ENCODE assay signal across 28 mouse cellular contexts in the genomic region with DNA sequence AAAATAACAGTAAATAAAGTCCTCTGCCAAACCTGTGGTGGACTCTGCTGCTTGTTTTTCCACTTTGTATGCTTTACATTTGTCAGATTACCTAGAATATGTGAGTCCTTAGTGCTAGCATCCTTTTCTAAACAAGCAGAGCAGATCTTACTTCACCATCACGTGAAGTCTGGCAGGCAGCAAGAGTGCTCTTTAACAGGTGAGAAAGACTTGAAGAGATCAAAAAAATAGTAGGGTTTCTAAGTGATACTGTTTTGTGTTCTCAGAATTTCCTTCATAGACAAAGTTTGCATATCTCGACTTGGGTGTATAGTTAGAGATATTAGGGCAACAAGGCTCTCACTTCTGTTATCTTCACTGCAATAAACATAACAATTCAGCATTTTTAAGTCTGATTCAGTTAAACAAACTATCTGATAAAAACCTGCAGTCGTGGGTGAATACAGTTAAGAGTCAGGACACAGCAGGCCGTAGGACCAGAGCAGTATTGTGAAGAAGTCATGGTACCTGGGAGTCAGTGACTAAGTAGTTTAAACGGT. TPM values are rescaled to one million over a fixed set of nuclear protein-coding genes. Genes with fewer than 3 reads are reported as not detected.
A peak's percentile ranks its signal among the peaks of the same experiment; 100 is the strongest.
DNase-seq lines count a peak whose midpoint lies in the region; ATAC-seq and TF ChIP-seq lines count a peak whose summit lies in the region.
"Had no signal": no experiment of that assay in that cellular context is flagged by ENCODE, and none has a peak within 500 bp of the region (broad histone marks: within the 10 kb centered on the region; RNA-seq: fewer than 3 reads in every experiment).

No protein-coding gene starts in this region.

- peaks cover 6% of the 10 kb centered on the region; the same call in 1 of the 2 replicates for H3K36me3 ChIP-seq in liver, embryonic 11.5 days (ENCODE audit: control insufficient read depth, insufficient read depth, low read length)
- H3K36me3 ChIP-seq in MEL (ENCODE audit: control insufficient read depth in 1 of 2, insufficient read depth in 2 of 2, low read length in 2 of 2), result peaks cover 16 to 70% of the 10 kb centered on the region in 2 experiments
- H3K36me3 ChIP-seq in liver, embryonic 13.5 days, result peaks cover 38% of the 10 kb centered on the region
- peaks cover 27% of the 10 kb centered on the region for H3K36me3 ChIP-seq in liver, postnatal 0 days (replicated peaks; ENCODE audit: insufficient read depth, low read length)

- ATAC-seq in liver, embryonic 11.5 days (replicated peaks; ENCODE audit: low FRiP score), result 0 out of 2 replicates have a peak, but pooled peaks have one; percentile 10
- peak; percentile 17; the same call in 1 of the 2 replicates for ATAC-seq in liver, embryonic 13.5 days (ENCODE audit: low read depth)
- ATAC-seq in liver, postnatal 0 days, result no peak
- ATAC-seq: activated CD4-positive, CD25-positive, alpha-beta regulatory T cell, adult 4 months; forebrain, embryonic 14.5 days; intestine, postnatal 0 days had no signal

- H3K4me3 ChIP-seq in liver, embryonic 11.5 days (ENCODE audit: low read depth, low read length), result 0 out of 2 replicates have a peak overlapping the region, but pooled peaks have one; percentile 12
- peak overlapping the region; percentile 14 to 65; a peak in 3 of 4 replicates for H3K4me3 ChIP-seq in MEL (ENCODE audit: control insufficient read depth in 1 of 2, insufficient read depth in 1 of 2, low read depth in 2 of 2, low read length in 2 of 2)
- H3K4me3 ChIP-seq in liver, embryonic 13.5 days (replicated peaks), result peak overlapping the region; percentile 32
- peak overlapping the region; percentile 100; the same call in 1 of the 2 replicates for H3K4me3 ChIP-seq in liver, postnatal 0 days (ENCODE audit: low read depth, low read length)
- H3K4me3 ChIP-seq: embryonic facial prominence, embryonic 13.5 days; forebrain, embryonic 10.5 days; gastrocnemius, adult 2 months; heart, adult 2 months; heart, embryonic 15.5 days; hindbrain, embryonic 15.5 days had no signal

- no peak for DNase-seq in liver, embryonic 11.5 days (ENCODE audit: low spot score)
- DNase-seq in liver, result no peak
- DNase-seq in MEL (ENCODE audit: low read depth, low spot score), result peak; percentile 69
- DNase-seq in liver, embryonic 13.5 days, result no peak
- no peak for DNase-seq in liver, postnatal 0 days
- no peak for DNase-seq in kidney, adult 9 months
- DNase-seq in T-cell, adult 2 months (ENCODE audit: low spot score), result no peak
- no peak for DNase-seq in kidney, postnatal 25 days
- DNase-seq: adrenal gland, postnatal 25 days; cerebellum, adult 11 months; cerebellum, adult 8-10 months; cerebellum, postnatal 25 days; gastrocnemius, adult 2 months; gastrocnemius, postnatal 36 days; heart, adult 2 months; heart, postnatal 14 days had no signal

- TF ChIP-seq POLR2A in MEL (IDR thresholded peaks at IDR 0.05; ENCODE audit: control insufficient read depth in 1 of 2, insufficient read depth in 1 of 2, low read depth in 1 of 2, low read length in 2 of 2, poor library complexity in 1 of 2), result no peak

- no peak overlapping the region; the same call in 1 of the 2 replicates for H3K9ac ChIP-seq in liver, embryonic 11.5 days (ENCODE audit: low read depth, low read length)
- H3K9ac ChIP-seq in MEL (ENCODE audit: control insufficient read depth, low read depth, low read length, poor library complexity, severe bottlenecking), result peak overlapping the region; percentile 99
- peak overlapping the region; percentile 52 for H3K9ac ChIP-seq in liver, embryonic 13.5 days
- no peak overlapping the region for H3K9ac ChIP-seq in liver, postnatal 0 days (replicated peaks)
- H3K9ac ChIP-seq: embryonic facial prominence, embryonic 13.5 days; heart, embryonic 15.5 days; hindbrain, embryonic 15.5 days had no signal

- WGBS in liver, embryonic 11.5 days, result 61% methylated on average over 5 of the region's 5 CpGs
- 28% methylated on average over 5 of the region's 5 CpGs for WGBS in liver, embryonic 13.5 days (ENCODE audit: insufficient replicate concordance)
- WGBS in liver, postnatal 0 days (ENCODE audit: insufficient replicate concordance), result 57% methylated on average over 5 of the region's 5 CpGs

- peak; percentile 83 to 94 for TF ChIP-seq EP300 in MEL (IDR thresholded peaks at IDR 0.05; ENCODE audit: low read depth in 1 of 2, low read length in 2 of 2)
- no peak for TF ChIP-seq EP300 in liver, postnatal 0 days (IDR thresholded peaks at IDR 0.05; ENCODE audit: low read depth)

- TF ChIP-seq CTCF in MEL (IDR thresholded peaks at IDR 0.05 in 2 of 3, conservative IDR thresholded peaks at IDR 0.05 in 1 of 3; ENCODE audit: control insufficient read depth in 1 of 3, insufficient read depth in 1 of 3, low read depth in 2 of 3, low read length in 3 of 3, poor library complexity in 1 of 3, severe bottlenecking in 1 of 3), result no peak
- no peak for TF ChIP-seq CTCF in liver, postnatal 0 days (IDR thresholded peaks at IDR 0.05; ENCODE audit: low read depth)

- H3K27me3 ChIP-seq in liver, embryonic 11.5 days (replicated peaks; ENCODE audit: control insufficient read depth, insufficient read depth, low read length), result no peaks in the 10 kb centered on the region
- H3K27me3 ChIP-seq in MEL (ENCODE audit: control insufficient read depth in 1 of 2, insufficient read depth in 2 of 2, low read length in 2 of 2), result no peaks in the 10 kb centered on the region
- no peaks in the 10 kb centered on the region for H3K27me3 ChIP-seq in liver, embryonic 13.5 days
- H3K27me3 ChIP-seq in liver, postnatal 0 days (ENCODE audit: insufficient read depth, low read length), result no peaks in the 10 kb centered on the region
- H3K27me3 ChIP-seq: embryonic facial prominence, embryonic 13.5 days; heart, embryonic 15.5 days; hindbrain, embryonic 15.5 days had no signal

- no peaks in the 10 kb centered on the region for H3K9me3 ChIP-seq in liver, embryonic 11.5 days (ENCODE audit: control insufficient read depth, low read length)
- no peaks in the 10 kb centered on the region for H3K9me3 ChIP-seq in MEL (replicated peaks; ENCODE audit: insufficient read depth, low read length)
- H3K9me3 ChIP-seq in liver, embryonic 13.5 days (replicated peaks), result no peaks in the 10 kb centered on the region
- no peaks in the 10 kb centered on the region for H3K9me3 ChIP-seq in liver, postnatal 0 days (ENCODE audit: low read length)
- H3K9me3 ChIP-seq: embryonic facial prominence, embryonic 13.5 days; forebrain, embryonic 10.5 days; heart, embryonic 15.5 days; hindbrain, embryonic 15.5 days had no signal

- H3K27ac ChIP-seq in liver, embryonic 11.5 days (ENCODE audit: low read depth, low read length), result peak overlapping the region; percentile 57; the same call in 1 of the 2 replicates
- H3K27ac ChIP-seq in MEL (ENCODE audit: control insufficient read depth, low read depth, low read length), result peak overlapping the region; percentile 88
- peak overlapping the region; percentile 74 for H3K27ac ChIP-seq in liver, embryonic 13.5 days
- no peak overlapping the region for H3K27ac ChIP-seq in liver, postnatal 0 days (ENCODE audit: low read depth)
- H3K27ac ChIP-seq: embryonic facial prominence, embryonic 13.5 days; forebrain, embryonic 10.5 days; gastrocnemius, adult 2 months; heart, adult 2 months; heart, embryonic 15.5 days; hindbrain, embryonic 15.5 days had no signal

- H3K4me2 ChIP-seq in liver, embryonic 11.5 days, result peak overlapping the region; percentile 86
- peak overlapping the region; percentile 74 for H3K4me2 ChIP-seq in liver, embryonic 13.5 days
- peak overlapping the region; percentile 42 for H3K4me2 ChIP-seq in liver, postnatal 0 days (ENCODE audit: low read depth, low read length)
- H3K4me2 ChIP-seq: embryonic facial prominence, embryonic 13.5 days; heart, embryonic 11.5 days; heart, embryonic 15.5 days; hindbrain, embryonic 15.5 days had no signal

- H3K4me1 ChIP-seq in liver, embryonic 11.5 days (replicated peaks; ENCODE audit: control insufficient read depth, insufficient read depth, low read length), result peaks cover 15% of the 10 kb centered on the region
- H3K4me1 ChIP-seq in MEL (ENCODE audit: control insufficient read depth in 1 of 2, insufficient read depth in 2 of 2, low read length in 2 of 2), result peaks cover 45 to 60% of the 10 kb centered on the region in 2 experiments
- H3K4me1 ChIP-seq in liver, embryonic 13.5 days (replicated peaks), result peaks cover 79% of the 10 kb centered on the region
- peaks cover 9% of the 10 kb centered on the region for H3K4me1 ChIP-seq in liver, postnatal 0 days (ENCODE audit: insufficient read depth)

- no peak for TF ChIP-seq RAD21 in MEL (IDR thresholded peaks at IDR 0.05; ENCODE audit: low read depth, low read length)

- H3K79me2 ChIP-seq in MEL (ENCODE audit: control insufficient read depth, insufficient read depth, low read length, poor library complexity), result peaks cover 35% of the 10 kb centered on the region

RNA-seq across cellular contexts. Expression of gene Med7, which starts 2.3 kb away (rescaled TPM):
- 89.0 and 94.6 TPM in 2 replicates for polyA plus RNA-seq in liver, embryonic 11.5 days (2014; fragmentation: Nextera tagmentation; extraction: Ambion mirVana)
- 50.6 and 57.8 TPM in 2 replicates for total RNA-seq in MEL (2012; rRNA removed)
- polyA plus RNA-seq in MEL (2012; ENCODE audit: insufficient read depth in 1 of 2, insufficient read length in 2 of 2, low read depth in 1 of 2, low replicate concordance in 2 of 2, missing spikeins in 1 of 2), result 10 to 100 TPM in 1 of 2 experiments, not detected in 1; 56.5 TPM
- 62.4 and 67.7 TPM in 2 replicates for polyA plus RNA-seq in liver, embryonic 13.5 days (2015; fragmentation: Nextera tagmentation; extraction: Ambion mirVana)
- polyA plus RNA-seq in liver, postnatal 0 days (2015; fragmentation: Nextera tagmentation; extraction: Ambion mirVana), result 39.4 and 41.4 TPM in 2 replicates

RNA-seq across cellular contexts. Expression of gene Havcr2, which starts 15.7 kb away (rescaled TPM):
- 0.15 TPM in 1 of 2 replicates, not detected in the other for polyA plus RNA-seq in liver, embryonic 11.5 days (2014; fragmentation: Nextera tagmentation; extraction: Ambion mirVana)
- total RNA-seq in MEL (2012; rRNA removed), result 1.7 and 2.1 TPM in 2 replicates
- polyA plus RNA-seq in MEL (2012; ENCODE audit: insufficient read depth in 1 of 2, insufficient read length in 2 of 2, low read depth in 1 of 2, low replicate concordance in 2 of 2, missing spikeins in 1 of 2), result 1 to 10 TPM in 1 of 2 experiments, not detected in 1; 1.3 TPM
- polyA plus RNA-seq in liver, embryonic 13.5 days (2015; fragmentation: Nextera tagmentation; extraction: Ambion mirVana), result 0.09 and 0.19 TPM in 2 replicates
- 0.28 TPM in 2 replicates for polyA plus RNA-seq in liver, postnatal 0 days (2015; fragmentation: Nextera tagmentation; extraction: Ambion mirVana)
- total RNA-seq: ES-E14; gastrocnemius, postnatal 36 days had no signal
- polyA plus RNA-seq: embryonic facial prominence, embryonic 13.5 days; forebrain, embryonic 10.5 days had no signal

RNA-seq across cellular contexts. Expression of gene Fam71b, which starts 42.7 kb away (rescaled TPM):
- polyA plus RNA-seq in liver, embryonic 11.5 days (2014; fragmentation: Nextera tagmentation; extraction: Ambion mirVana), result not detected in 2 replicates
- not detected in 2 replicates for total RNA-seq in MEL (2012; rRNA removed)
- polyA plus RNA-seq in MEL (2012; ENCODE audit: insufficient read depth in 1 of 2, insufficient read length in 2 of 2, low read depth in 1 of 2, low replicate concordance in 2 of 2, missing spikeins in 1 of 2), result not detected
- not detected in 2 replicates for polyA plus RNA-seq in liver, embryonic 13.5 days (2015; fragmentation: Nextera tagmentation; extraction: Ambion mirVana)
- polyA plus RNA-seq in liver, postnatal 0 days (2015; fragmentation: Nextera tagmentation; extraction: Ambion mirVana), result not detected in 2 replicates
- total RNA-seq: adrenal gland, adult 18-20 months; adrenal gland, postnatal 25 days; ES-E14; gastrocnemius, adult 2 months; gastrocnemius, postnatal 36 days; heart, adult 2 months; heart, postnatal 14 days; hematopoietic stem cell, adult 5-6 weeks had no signal
- polyA plus RNA-seq: activated CD4-positive, CD25-positive, alpha-beta regulatory T cell, adult 4 months; cortical plate, adult 2 months; embryonic facial prominence, embryonic 13.5 days; forebrain, embryonic 10.5 days; forebrain, embryonic 14.5 days; heart, embryonic 15.5 days; hindbrain, embryonic 15.5 days; intestine, postnatal 0 days had no signal

RNA-seq across cellular contexts. Expression of gene Itk, which starts 49.8 kb away (rescaled TPM):
- polyA plus RNA-seq in liver, embryonic 11.5 days (2014; fragmentation: Nextera tagmentation; extraction: Ambion mirVana), result 0.05 and 0.14 TPM in 2 replicates
- total RNA-seq in MEL (2012; rRNA removed), result not detected in 2 replicates
- polyA plus RNA-seq in MEL (2012; ENCODE audit: insufficient read depth in 1 of 2, insufficient read length in 2 of 2, low read depth in 1 of 2, low replicate concordance in 2 of 2, missing spikeins in 1 of 2), result not detected
- polyA plus RNA-seq in liver, embryonic 13.5 days (2015; fragmentation: Nextera tagmentation; extraction: Ambion mirVana), result 0.12 and 0.16 TPM in 2 replicates
- polyA plus RNA-seq in liver, postnatal 0 days (2015; fragmentation: Nextera tagmentation; extraction: Ambion mirVana), result 0.09 and 0.19 TPM in 2 replicates
- total RNA-seq: ES-E14; gastrocnemius, adult 2 months had no signal
- polyA plus RNA-seq: embryonic facial prominence, embryonic 13.5 days; forebrain, embryonic 10.5 days; forebrain, embryonic 14.5 days; heart, embryonic 11.5 days; hindbrain, embryonic 15.5 days had no signal

Comparison
In these comparisons a context has a peak if more than half of its experiments do, and no peak if none do; other contexts are left out.
1. H3K9ac ChIP-seq: peak in MEL (single experiment) and liver, embryonic 13.5 days (single experiment); none in liver, embryonic 11.5 days (single experiment) and liver, postnatal 0 days (single experiment).
2. H3K4me3 ChIP-seq: peak in every context shown above with its lines; median percentile 100 in liver, postnatal 0 days; 40 in MEL; 32 in liver, embryonic 13.5 days; 12 in liver, embryonic 11.5 days.
3. Peak in every context shown above with its lines, with median percentiles within 50 percentile points of each other: H3K4me2 ChIP-seq.